Mouse (Mus musculus) left cerebral cortex, adult 9 months (tissue): ENCODE measurements around the gene Olfr612.
"Not testable (repeated sequence)": the region's sequence is repeated elsewhere in the genome, so short reads cannot be mapped to it uniquely, and the experiment has no call there.

Experiments
- DNase-seq, 2 experiments: peaks; one replicate each; pipeline ENCODE4 v3.0.0; 2022; ENCODE audit warnings: low spot score in 2 of 2

The Olfr612 gene

DNA sequence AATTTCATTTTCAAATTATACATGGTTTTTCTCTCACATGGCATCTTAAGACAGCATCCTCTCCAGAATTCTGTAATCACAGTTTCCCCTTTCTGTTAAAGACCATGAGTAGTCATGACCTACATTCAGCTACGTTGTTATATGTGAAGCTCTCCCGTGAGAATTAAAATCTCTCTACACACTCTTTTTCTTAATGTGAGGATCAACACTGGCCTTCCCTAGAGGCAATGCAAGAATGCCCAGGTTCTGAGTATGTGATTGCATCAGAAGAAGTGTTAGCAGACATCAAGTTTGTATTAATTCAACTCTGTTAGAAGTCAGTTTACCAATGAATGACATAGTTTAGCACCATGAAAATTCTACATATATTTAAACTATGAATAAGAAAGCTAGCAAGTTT, at the start of gene Olfr612:
TSS of gene Olfr612 (minus strand) at position 101 of the 400 bp plus-strand sequence.
- DNase-seq: not testable (repeated sequence)

DNA sequence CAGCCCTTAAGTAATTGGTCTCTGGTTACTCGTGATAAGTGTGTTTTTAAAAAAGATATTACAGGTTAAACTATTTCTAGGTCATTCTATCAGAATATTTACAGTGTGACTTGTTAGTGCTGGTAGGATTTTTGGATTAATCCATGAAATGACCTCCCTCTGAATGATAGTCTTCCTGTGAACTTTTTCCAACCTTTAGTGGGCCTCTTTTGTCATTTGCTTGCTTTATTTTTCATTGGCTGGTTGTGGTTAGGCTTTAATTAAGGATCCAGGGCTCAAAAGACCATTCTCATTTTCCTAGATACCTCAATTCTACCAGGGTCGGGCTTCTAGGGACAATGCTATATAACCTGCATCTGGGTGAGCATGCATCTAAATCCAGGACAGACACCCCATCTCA, 47.3 kb upstream of the Olfr612 start, which contains the start of gene Olfr618:
TSS of gene Olfr618 (plus strand) at position 301 of the 400 bp plus-strand sequence.
- no peak for DNase-seq

GRCm38 (mm10) chr7:103572761-103573160, 30.2 kb upstream of the Olfr612 start, which contains the start of gene Olfr617:
Olfr617 (plus strand) TSS chr7:103573061.
- DNase-seq: no peak

DNA sequence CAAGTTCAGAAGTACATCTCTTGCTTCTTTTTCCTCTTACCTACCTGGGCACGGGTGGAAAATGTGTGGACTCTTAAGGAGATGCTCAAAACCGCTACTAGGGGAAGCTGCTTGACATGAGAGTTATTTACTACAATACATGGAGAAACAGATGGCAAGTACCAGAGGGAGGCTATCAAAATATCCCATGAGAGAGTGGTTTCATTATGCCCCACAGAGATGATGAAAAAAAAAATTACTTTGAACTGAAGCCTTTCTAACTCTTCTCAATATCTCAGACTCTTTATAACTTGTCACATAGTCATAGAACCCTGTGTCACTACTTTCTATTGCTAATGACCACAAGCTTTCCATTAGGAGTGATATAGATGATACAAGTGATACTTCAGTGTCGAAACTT, 26.5 kb upstream of the Olfr612 start, which contains the start of gene Olfr616:
TSS of gene Olfr616 (minus strand) at position 101 of the 400 bp plus-strand sequence.
- DNase-seq: no peak

DNA sequence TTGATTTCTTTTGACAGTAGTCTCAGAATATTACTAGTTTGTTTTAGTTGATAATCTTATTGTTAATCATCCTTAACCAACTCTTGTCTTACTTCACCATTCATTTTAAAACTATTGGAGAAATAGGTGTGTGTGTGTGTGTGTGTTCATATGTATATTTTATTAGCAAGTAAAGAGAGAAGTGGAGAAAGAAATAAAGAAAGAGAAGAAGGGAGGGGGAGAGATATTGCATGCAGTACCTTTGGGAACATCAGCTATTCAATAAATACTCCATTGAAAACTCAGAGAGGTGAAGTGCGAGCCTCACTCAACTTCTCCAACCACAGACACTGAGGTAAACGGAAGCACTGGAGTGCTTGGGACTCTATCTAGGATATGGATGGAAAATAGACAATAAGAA, 13.3 kb upstream of the Olfr612 start, which contains the start of gene Olfr615:
TSS of gene Olfr615 (plus strand) at position 301 of the 400 bp plus-strand sequence.
- no peak for DNase-seq

DNA sequence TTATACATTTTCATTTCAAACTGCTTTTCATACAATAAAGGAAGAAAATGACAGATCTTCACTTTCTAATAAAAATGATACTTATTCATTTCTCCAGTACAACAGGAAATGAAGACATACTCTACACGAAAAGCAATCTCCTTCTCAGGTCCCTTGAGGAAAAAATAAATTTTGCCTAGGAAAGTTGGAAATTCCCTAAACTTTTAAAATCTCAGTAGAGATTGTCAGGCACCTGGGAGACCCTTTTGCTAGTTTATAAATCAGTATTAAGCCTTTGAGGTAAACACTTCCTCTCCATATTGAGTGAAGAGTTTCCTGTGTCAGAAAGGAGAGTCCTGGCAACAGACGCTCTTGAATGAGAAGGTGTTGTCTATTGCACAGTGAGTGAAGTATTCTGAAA, 5.3 kb upstream of the Olfr612 start, which contains the start of gene Olfr613:
TSS of gene Olfr613 (plus strand) at position 301 of the 400 bp plus-strand sequence.
- no peak for DNase-seq

- not testable (repeated sequence) for DNase-seq
Measured at GRCm38 (mm10) chr7:103520746-103521145, 21.8 kb downstream of the Olfr612 start, which contains the start of gene Olfr611. Olfr611 (minus strand) TSS chr7:103520846.

DNA sequence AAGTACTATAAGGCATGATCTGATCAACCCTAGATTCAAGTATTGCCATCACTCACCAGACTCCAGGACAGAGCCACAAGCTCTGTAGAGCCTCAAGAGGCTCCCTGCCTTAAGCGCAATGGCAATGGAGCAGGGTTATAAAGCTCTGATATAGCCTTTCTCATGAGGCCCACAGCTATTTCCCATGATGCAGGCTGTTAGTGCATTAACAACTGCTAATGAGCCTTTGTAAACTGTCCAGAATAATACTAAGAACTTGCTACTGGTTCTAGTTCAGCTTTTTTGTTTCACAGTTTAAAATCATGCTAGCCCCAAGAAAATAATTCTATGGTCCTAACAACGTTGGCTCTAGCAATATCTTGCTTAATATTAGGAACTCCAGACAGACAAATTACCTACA, 30.5 kb downstream of the Olfr612 start, which contains the start of gene Olfr610:
TSS of gene Olfr610 (minus strand) at position 101 of the 400 bp plus-strand sequence.
- no peak for DNase-seq

- no peak for DNase-seq
Measured at GRCm38 (mm10) chr7:103497962-103498361, 44.6 kb downstream of the Olfr612 start, which contains the start of gene Olfr609. Olfr609 (minus strand) TSS chr7:103498062.
